Mouse (Mus musculus): Measurements from ENCODE around the gene Abhd12b.

Abhd12b gene

DNA sequence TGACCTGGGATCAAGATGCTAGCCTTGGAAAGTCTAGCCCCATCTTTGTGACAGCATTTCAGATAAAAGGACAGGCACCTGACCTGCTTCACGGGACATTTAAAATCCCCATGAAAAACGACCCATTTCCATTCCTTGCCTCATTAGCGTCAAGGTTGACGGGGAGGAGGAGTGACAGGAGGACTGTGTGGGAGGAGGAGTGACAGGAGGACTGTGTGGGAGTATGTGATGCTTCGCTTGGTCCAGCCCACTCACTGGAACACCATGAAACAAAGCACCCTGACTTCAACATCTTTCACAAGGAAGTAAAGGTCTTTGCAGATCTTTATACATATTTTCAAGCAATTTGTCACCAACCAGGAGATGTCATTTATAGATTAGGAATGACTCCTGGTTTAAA lies 54.3 kb downstream of the Abhd12b start:
- DNase-seq (ENCODE audit: low spot score in 2 of 2), result no peak

DNA sequence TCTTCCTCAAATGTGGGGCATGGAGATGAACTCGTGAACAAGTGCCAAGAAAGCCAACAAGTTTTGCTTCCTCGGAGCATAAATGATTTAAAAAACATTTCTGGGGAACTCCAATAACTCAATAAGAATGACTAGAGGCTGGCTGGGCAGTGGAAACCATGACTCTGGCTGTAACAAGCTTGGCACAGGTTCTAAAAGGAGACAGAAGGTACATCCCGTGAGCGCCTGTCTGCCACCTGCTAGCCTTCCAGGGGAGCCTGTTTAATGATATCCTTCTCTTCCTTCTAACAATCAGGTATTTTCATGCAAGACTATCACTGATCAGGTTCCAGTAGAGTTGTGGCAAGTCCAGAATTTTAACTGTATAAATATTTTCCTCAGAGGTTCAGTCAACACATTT lies 58.6 kb downstream of the Abhd12b start:
- no peak for DNase-seq (ENCODE audit: low spot score in 2 of 2)

DNA sequence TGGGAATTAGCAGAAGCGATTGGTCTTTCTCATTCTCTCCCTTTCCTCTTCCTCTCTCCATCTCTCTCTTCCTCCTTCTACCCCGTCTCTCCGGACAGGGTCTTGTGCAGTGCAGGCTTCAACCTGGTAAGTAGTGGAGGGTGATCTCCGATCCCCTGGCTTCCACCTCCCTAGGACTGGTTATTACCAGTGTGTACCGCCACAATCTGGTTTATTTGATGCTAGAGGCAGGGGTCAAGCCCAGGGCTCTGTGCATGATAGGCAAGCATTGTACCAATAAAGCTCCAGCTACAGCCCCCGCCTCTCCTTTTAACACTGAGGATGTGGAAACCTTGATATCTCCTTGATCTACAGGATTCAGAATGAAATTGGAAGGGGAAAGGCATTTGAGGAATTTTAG lies 59.7 kb downstream of the Abhd12b start:
- no peak for DNase-seq (ENCODE audit: low spot score in 2 of 2)

DNA sequence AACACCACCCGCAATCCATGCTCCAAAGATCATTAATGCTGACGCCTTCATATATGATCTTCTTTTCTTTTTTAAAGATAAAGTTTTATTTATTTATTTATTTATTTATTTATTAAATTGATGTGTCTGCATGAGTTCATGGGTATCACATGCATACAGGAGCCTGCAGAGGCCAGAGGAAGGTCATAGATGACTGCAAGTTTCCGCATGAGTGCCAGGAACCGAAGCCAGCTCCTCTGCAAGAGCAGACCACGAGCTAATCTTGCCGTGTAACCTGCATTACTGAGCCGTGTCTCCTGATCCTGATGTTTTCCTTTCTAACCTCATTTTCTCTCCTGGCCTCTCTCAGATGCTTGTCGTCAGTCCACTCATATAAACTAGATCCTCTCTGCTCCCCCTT lies 60.3 kb downstream of the Abhd12b start:
- DNase-seq (ENCODE audit: low spot score in 2 of 2), result no peak

DNA sequence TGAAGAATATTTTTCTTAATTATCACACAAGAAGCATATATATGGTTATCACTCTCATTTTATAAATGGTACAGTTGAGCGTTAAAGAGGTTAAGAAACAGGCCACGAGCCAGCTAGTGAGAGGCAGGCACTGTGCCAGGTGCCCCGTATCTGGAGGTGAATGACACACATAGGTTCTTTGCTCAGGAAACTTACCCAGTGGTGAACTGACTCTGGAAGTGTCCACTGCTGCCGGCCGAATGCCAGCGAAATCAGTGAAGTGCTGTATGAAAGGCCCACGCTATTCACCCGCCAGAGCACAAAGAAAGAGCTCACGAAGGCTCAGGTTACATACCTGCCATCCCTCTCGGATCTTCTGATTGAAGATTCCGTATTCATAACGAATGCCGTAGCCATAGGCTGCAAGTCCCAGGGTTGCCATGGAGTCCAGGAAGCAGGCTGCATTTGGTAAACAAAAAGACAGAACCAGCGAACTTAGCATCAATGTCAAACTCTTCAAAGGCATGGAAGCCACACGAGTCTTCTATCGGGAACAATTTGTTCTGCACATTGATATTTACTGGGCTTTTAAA lies 62.4 kb downstream of the Abhd12b start:
- DNase-seq (ENCODE audit: low spot score in 2 of 2), result no peak

DNA sequence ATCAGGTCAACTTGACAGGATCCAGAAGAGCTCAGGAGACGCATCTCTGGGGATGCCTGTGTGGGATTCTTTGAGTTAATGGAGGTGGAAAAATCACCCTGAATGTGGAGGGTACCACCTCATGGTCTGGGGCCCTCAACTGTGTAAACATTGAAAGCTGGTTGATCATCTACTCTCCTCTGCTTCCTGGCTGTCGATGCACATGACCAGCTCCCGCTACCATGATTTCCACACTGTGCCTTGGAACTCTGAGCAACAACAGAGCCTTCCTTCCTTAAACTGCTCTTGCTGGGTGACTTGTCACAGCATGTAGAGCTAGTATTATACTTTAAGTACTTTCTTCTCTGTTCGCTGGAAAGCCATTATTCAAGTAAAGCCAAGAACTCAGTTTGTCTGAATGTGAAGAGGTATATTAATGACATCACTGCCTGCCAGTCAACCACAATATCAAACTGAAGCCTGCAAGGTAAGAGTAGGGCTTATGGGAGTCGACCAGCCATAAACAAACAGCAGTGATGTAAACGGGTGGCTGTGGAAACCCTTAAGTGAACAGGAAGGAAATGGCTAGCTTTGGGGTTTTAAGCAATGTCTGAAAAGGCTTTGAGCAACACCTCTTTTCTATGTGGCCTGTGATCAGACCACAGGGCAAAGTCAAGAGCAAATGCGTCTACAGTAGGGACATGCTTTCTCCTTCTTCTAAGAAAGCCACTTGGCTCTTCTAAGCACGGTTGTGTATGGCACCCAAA lies 65.0 kb downstream of the Abhd12b start:
- no peak for DNase-seq (ENCODE audit: low spot score in 2 of 2)

DNA sequence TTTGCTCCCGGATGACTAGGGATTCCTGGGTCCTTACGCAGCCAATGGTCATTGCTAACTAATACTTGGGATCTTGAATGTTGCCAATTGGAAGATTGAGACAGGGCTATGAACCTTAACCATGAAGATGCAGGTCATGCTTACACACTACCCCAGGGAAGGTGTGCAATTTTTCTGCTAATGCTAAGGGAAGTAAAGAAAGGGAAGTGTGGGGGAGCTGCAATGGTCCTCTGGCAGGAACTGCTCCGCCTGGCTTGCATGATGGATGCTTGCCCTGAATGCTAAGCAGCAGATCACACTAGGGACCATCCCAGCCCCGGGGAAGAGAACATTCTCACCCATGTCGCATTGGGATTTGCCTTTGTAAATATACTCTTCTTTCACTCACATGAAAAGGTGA lies 67.5 kb downstream of the Abhd12b start:
- no peak for DNase-seq (ENCODE audit: low spot score in 2 of 2)

DNA sequence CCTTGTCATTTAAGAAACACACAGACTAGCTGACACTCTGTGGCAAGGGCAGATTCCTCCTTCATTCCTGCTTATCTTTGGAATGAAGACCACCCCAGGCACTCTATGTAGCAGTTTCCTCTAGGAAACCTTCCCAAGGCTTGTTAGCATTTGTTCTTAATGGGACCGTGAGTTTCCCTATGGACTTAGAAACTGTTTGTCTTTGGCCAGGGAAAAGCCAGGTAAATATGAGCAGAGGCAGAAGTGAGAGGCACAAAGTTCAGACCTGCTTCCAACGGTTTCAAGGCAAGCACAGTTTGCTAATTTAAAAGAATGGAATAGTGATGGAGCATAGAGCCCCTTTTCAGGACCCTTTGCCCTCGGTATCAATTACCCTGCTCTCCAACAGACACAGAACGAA lies 69.4 kb downstream of the Abhd12b start:
- no peak for DNase-seq (ENCODE audit: low spot score in 2 of 2)

DNA sequence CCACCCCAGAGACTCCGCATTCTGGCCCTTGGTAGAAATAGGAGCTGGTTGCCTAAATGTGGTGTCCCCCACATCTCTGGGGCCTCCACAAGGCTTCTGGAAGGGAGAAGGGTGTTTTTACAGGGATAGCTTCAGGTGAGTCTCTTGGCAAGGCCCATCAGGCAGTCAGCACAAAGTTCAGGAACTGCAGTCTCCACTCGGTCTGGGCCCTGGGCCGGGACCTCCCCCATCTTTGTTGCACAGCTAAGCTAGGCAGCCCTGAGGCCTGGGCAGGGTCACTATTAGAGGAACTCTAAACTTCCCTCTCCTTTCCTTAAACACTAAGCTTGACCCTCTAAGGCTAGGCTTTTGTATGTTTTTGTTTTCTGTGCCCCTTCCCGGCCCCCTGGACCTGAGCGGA lies 72.7 kb downstream of the Abhd12b start:
- DNase-seq (ENCODE audit: low spot score in 2 of 2), result no peak

DNA sequence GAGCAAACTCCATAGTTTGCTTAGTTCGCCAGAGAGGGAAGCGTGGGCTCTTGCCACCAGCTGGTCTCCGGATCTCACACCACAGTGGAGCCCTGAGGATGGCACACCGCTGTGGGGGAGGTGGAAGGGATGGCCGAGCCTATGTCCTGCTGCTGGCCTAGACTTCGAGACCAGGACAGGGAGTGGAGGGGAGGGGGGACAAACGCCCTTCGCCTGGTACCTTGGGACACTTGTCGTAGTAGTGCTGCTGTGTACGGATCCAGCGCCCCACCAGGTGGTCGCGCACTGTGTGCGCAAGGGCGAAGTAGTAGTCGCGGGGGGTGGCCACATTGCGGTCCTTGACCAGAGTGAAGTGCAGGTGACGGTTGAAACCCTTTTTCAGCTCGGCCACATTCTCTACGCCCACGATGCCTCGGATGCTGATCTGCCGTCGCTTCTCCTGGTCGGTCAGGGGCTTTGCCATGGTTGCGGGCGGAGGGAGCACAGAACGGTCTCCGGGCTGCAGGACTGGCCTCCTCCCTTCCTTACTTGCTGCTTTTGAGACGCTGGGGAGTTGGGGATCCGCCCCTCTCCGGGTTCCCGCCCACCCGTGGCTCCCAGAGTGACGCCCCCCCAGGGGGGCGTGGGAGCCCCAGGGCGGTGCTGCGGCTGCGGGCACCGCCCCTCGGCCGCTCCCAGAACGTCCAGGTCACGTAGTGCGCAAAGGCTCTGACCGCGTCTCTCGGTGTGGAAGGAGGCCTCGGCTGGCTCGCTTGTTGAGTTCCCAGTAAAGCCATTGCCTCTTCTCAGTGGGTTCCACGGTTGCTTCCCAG lies 73.4 kb downstream of the Abhd12b start:
- DNase-seq (ENCODE audit: low spot score in 2 of 2), result peak; percentile 77 to 83

DNA sequence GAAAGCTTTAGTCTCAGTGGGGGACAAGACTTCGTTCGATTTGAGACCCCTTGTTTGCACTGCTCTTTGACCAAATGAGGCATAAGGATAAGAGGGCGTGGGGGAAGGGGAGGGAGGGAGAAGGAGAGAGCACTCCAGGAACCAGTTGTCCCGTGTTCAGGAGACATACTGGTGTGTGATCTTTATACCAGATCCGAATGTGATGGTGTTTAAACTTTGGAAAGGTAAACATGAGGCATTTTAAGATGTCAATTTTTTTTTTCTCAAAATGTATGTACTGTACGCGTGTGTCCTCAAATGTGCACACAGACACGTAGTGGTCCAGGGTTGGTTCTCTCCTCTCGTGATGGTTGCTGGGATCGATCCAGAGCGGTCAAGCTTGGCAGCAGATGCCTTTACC lies 74.2 kb downstream of the Abhd12b start:
- DNase-seq (ENCODE audit: low spot score in 2 of 2), result no peak

DNA sequence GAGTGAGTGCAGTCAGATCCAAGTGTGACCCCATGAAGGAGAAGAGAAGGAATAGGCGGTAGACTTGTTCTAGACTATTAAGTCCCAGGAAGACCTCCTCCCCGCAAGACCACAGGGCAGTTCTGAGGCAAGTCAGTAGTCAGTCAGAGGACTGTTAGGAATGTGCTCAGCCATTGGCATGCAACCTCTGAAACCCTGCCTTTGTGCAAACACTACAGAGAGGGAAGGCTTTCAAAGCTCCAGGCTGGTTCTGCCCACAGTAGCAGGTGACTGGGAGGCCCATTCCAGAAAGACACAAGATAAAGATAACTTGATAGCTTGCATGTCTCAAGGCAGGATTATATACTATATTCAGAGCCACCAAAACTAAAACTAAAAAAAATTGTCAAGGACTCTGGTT lies 77.4 kb downstream of the Abhd12b start, which contains the start of gene Pygl:
Gene Pygl (minus strand): TSS at position 195 of the 400 bp plus-strand sequence.
- no peak for DNase-seq (ENCODE audit: low spot score in 2 of 2)

DNA sequence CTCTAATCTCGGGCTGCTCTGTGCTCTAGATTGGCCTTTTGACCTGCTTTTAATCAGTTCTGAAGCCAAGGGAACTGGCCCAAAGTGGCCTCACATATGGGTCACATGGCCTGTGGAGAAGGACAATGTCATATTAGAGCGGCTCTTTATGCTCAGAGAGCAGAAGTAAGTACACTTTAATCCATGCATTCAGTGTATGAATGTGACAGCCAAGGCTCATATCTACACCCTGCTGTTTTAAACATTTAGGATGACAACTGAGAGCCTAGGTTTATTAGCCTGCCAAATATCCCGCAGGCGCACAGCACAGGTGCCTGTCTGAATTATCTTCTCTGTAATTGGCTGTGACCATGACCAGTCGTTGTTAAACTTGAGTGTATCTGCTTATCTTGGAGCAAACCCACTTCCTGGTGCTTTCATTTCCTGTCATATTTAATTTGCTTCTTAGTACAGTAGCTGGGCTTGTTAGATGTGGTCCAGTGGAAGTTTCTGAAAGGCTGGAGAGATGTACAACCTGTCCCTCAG lies 78.1 kb downstream of the Abhd12b start:
- DNase-seq (ENCODE audit: low spot score in 2 of 2), result no peak
